Mouse (Mus musculus) brain, embryonic 14.5 days (tissue): ENCODE results near the gene Myocd.

Experiments used
- CTCF ChIP-seq: fragments of 200-500 bp; IDR thresholded peaks from 2 replicates; pipeline ENCODE4 v1.5.1; 2012; ENCODE audit warnings: inconsistent platforms, mild to moderate bottlenecking, moderate library complexity, borderline replicate concordance; ENCODE audit not compliant: insufficient read depth, insufficient read length; ENCODE audit errors: extremely low read depth
- POLR2A ChIP-seq: fragments of 200-500 bp; IDR thresholded peaks from 2 replicates; pipeline ENCODE4 v1.6.1; 2012; ENCODE audit warnings: mild to moderate bottlenecking, inconsistent platforms, borderline replicate concordance; ENCODE audit not compliant: poor library complexity, insufficient read depth, insufficient read length, severe bottlenecking; ENCODE audit errors: extremely low read depth

DNA sequence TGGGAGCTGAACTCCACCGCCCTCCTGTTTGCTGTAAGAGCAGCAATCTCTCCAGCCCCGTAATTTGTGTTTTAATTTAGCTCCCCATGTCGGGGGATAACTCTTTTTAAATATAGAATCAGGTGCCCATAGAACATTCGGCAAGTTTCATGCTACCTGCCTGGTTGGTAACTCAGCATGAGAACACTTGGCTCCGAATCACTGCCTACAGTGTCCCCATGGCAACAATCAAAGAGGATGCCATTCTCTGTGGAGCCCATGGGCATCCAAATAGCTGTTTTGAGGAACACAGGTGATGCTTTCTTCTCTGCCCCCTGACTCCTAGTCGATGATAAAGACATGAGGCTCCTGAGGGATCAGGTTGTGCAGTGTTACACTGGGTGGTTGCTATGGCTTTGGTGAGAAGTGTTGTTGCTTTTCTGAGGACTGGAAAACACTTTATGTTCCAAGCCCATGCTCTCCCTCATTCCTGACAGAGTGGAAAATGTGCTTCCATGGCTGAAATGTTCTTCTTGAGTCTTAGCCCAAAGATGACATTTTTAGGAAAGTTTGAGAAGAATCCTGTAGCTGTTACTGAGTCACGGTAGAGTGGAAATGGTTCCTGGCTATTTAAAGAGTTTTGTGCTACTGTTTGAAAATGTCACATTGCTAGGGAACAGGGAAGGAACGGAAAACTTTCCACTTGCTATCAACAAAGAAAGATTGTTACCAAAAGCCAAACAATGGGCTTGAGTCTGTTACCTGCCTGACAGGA, 23.3 kb downstream of the Myocd start:
- TF ChIP-seq CTCF, result no peak
- no peak for TF ChIP-seq POLR2A
